Mouse (Mus musculus) neural tube, embryonic 15.5 days (tissue): ENCODE measurements around the gene Arhgef10l. TPM values are rescaled to one million over a fixed set of nuclear protein-coding genes. Genes with fewer than 3 reads are reported as not detected.
"Not testable (repeated sequence)": the region's sequence is repeated elsewhere in the genome, so short reads cannot be mapped to it uniquely, and the experiment has no call there.

Source experiments
- ATAC-seq: fragments of 200-750 bp; cut with Nextera tagmentation; 2 replicates; pipeline ENCODE4 v1.8.0; 2017; ENCODE audit warnings: mild to moderate bottlenecking, moderate TSS enrichment, moderate library complexity; ENCODE audit not compliant: low FRiP score
- H3K27ac ChIP-seq: fragments of 300-500 bp; sonication (generic); replicated peaks from 2 replicates; pipeline ENCODE4 v1.5.1; 2015; ENCODE audit warnings: mild to moderate bottlenecking, inconsistent platforms
- H3K27me3 ChIP-seq: fragments of 300-500 bp; sonication (generic); replicated peaks from 2 replicates; pipeline ENCODE4 v1.6.1; 2015; ENCODE audit warnings: inconsistent platforms
- H3K36me3 ChIP-seq: fragments of 300-500 bp; sonication (generic); 2 replicates; pipeline ENCODE4 v1.6.1; 2015; ENCODE audit warnings: inconsistent platforms
- H3K4me1 ChIP-seq: fragments of 300-500 bp; sonication (generic); 2 replicates; pipeline ENCODE4 v1.6.1; 2015; ENCODE audit warnings: inconsistent platforms
- H3K4me2 ChIP-seq: fragments of 300-500 bp; sonication (generic); 2 replicates; pipeline ENCODE4 v1.6.1; 2015; ENCODE audit warnings: inconsistent platforms, mild to moderate bottlenecking, moderate library complexity
- H3K4me3 ChIP-seq: fragments of 300-500 bp; sonication (generic); replicated peaks from 2 replicates; pipeline ENCODE4 v1.5.1; 2015; ENCODE audit warnings: mild to moderate bottlenecking, inconsistent platforms
- H3K9ac ChIP-seq: fragments of 300-500 bp; sonication (generic); replicated peaks from 2 replicates; pipeline ENCODE4 v1.6.1; 2015; ENCODE audit warnings: mild to moderate bottlenecking, inconsistent platforms
- H3K9me3 ChIP-seq: fragments of 300-500 bp; sonication (generic); replicated peaks from 2 replicates; pipeline ENCODE4 v1.6.1; 2016; ENCODE audit warnings: inconsistent platforms
- WGBS: fragments of 180-500 bp; shearing (Covaris S2); methylation state at CpG from one replicate; pipeline ENCODE4 v1.1.7; 2015; ENCODE audit warnings: mixed read lengths; 5-methylcytosine and 5-hydroxymethylcytosine counted together
- polyA plus RNA-seq: library from polyadenylated mRNA; unstranded; fragments of >200 nt; fragmentation: Nextera tagmentation; extraction: Ambion mirVana; gene quantifications from 2 replicates; pipeline ENCODE4 v1.2.1, GENCODE M21; 2015

Arhgef10l gene
- polyA plus RNA-seq, 1 experiment from 2014 or later = 23.6 TPM

GRCm38 (mm10) chr4:140579149-140579548 lies 86.7 kb downstream of the Arhgef10l start:
- 98% methylated on average over 13 of the region's 13 CpGs for WGBS
- Histone ChIP-seq H3K36me3 (peaks cover 77% of the 10 kb centered on the region), H3K27me3 (no peaks in the 10 kb centered on the region), H3K9me3 (no peaks in the 10 kb centered on the region), H3K27ac (no peak overlapping the region), H3K4me3 (no peak overlapping the region), H3K9ac (no peak overlapping the region), H3K4me1 (0 out of 2 replicates have a peak, but pooled peaks cover 10% of the 10 kb centered on the region), H3K4me2 (no peak overlapping the region)
- no peak for ATAC-seq

- Histone ChIP-seq H3K9ac (no peak overlapping the region), H3K27me3 (no peaks in the 10 kb centered on the region), H3K9me3 (no peaks in the 10 kb centered on the region), H3K4me2 (no peak overlapping the region), H3K4me1 (0 out of 2 replicates have a peak, but pooled peaks cover 4% of the 10 kb centered on the region), H3K27ac (no peak overlapping the region), H3K4me3 (no peak overlapping the region), H3K36me3 (peaks cover 88% of the 10 kb centered on the region)
- ATAC-seq = no peak
- 98% methylated on average over 16 of the region's 16 CpGs for WGBS
These were observed 89.2 kb downstream of the Arhgef10l start for GRCm38 (mm10) chr4:140576628-140577027.

GRCm38 (mm10) chr4:140574863-140575262 lies 90.9 kb downstream of the Arhgef10l start:
- WGBS = 94% methylated on average over 7 of the region's 7 CpGs
- peaks cover 92% of the 10 kb centered on the region for H3K36me3 ChIP-seq
- H3K9me3 ChIP-seq, H3K9ac ChIP-seq, H3K4me2 ChIP-seq, ATAC-seq, H3K4me1 ChIP-seq, H3K27ac ChIP-seq, H3K27me3 ChIP-seq, H3K4me3 ChIP-seq: not testable (repeated sequence)

GRCm38 (mm10) chr4:140572376-140572775 lies 93.4 kb downstream of the Arhgef10l start:
- H3K27me3 ChIP-seq = no peaks in the 10 kb centered on the region
- WGBS = 88% methylated on average over 17 of the region's 17 CpGs

GRCm38 (mm10) chr4:140569394-140569793 lies 96.4 kb downstream of the Arhgef10l start:
- Histone ChIP-seq H3K9ac (no peak overlapping the region), H3K4me1 (no peaks in the 10 kb centered on the region), H3K36me3 (peaks cover 90% of the 10 kb centered on the region), H3K4me2 (no peak overlapping the region), H3K9me3 (no peaks in the 10 kb centered on the region), H3K27me3 (no peaks in the 10 kb centered on the region), H3K27ac (no peak overlapping the region), H3K4me3 (no peak overlapping the region)
- 97% methylated on average over 2 of the region's 2 CpGs for WGBS
- ATAC-seq = no peak

More at GRCm38 (mm10) chr4:140572376-140572775, 93.4 kb downstream of the Arhgef10l start:
- H3K4me1 ChIP-seq = no peaks in the 10 kb centered on the region
- no peak for ATAC-seq
- no peak overlapping the region for H3K4me2 ChIP-seq
- H3K9ac ChIP-seq = no peak overlapping the region
- peaks cover 92% of the 10 kb centered on the region for H3K36me3 ChIP-seq
- no peaks in the 10 kb centered on the region for H3K9me3 ChIP-seq
- no peak overlapping the region for H3K4me3 ChIP-seq
- H3K27ac ChIP-seq = no peak overlapping the region

- 95% methylated on average over 11 of the region's 11 CpGs for WGBS
- no peak overlapping the region for H3K27ac ChIP-seq
- peaks cover 2% of the 10 kb centered on the region; the same call in 1 of the 2 replicates for H3K4me1 ChIP-seq
- no peaks in the 10 kb centered on the region for H3K9me3 ChIP-seq
- peaks cover 89% of the 10 kb centered on the region for H3K36me3 ChIP-seq
- no peak overlapping the region for H3K4me3 ChIP-seq
- no peak overlapping the region for H3K4me2 ChIP-seq
- H3K27me3 ChIP-seq = no peaks in the 10 kb centered on the region
- ATAC-seq = no peak
- no peak overlapping the region for H3K9ac ChIP-seq
These were observed 97.8 kb downstream of the Arhgef10l start for GRCm38 (mm10) chr4:140567911-140568480.

GRCm38 (mm10) chr4:140566785-140567184 lies 99.0 kb downstream of the Arhgef10l start:
- 90% methylated on average over 14 of the region's 14 CpGs for WGBS
- peaks cover 8% of the 10 kb centered on the region; the same call in 1 of the 2 replicates for H3K4me1 ChIP-seq
- no peaks in the 10 kb centered on the region for H3K9me3 ChIP-seq
- H3K9ac ChIP-seq = no peak overlapping the region
- H3K27me3 ChIP-seq = no peaks in the 10 kb centered on the region
- H3K4me3 ChIP-seq = no peak overlapping the region
- no peak overlapping the region for H3K4me2 ChIP-seq
- no peak overlapping the region for H3K27ac ChIP-seq
- H3K36me3 ChIP-seq = peaks cover 89% of the 10 kb centered on the region
- no peak for ATAC-seq

GRCm38 (mm10) chr4:140564459-140564858 lies 101.4 kb downstream of the Arhgef10l start:
- not testable (repeated sequence) for ATAC-seq, H3K27ac ChIP-seq, H3K4me3 ChIP-seq, H3K4me2 ChIP-seq, H3K9ac ChIP-seq, H3K4me1 ChIP-seq, H3K9me3 ChIP-seq, H3K27me3 ChIP-seq
- 94% methylated on average over 1 of the region's 1 CpGs for WGBS
- H3K36me3 ChIP-seq = peaks cover 84% of the 10 kb centered on the region

- peaks cover 76% of the 10 kb centered on the region for H3K36me3 ChIP-seq
- 68% methylated on average over 10 of the region's 10 CpGs for WGBS
- no peak overlapping the region for H3K4me2 ChIP-seq
- peaks cover 8% of the 10 kb centered on the region; the same call in 1 of the 2 replicates for H3K4me1 ChIP-seq
- H3K4me3 ChIP-seq = no peak overlapping the region
- peak; percentile 70 for ATAC-seq
- H3K27me3 ChIP-seq = no peaks in the 10 kb centered on the region
- no peaks in the 10 kb centered on the region for H3K9me3 ChIP-seq
- H3K27ac ChIP-seq = peak overlapping the region; percentile 74
- H3K9ac ChIP-seq = no peak overlapping the region
These were observed 103.2 kb downstream of the Arhgef10l start for GRCm38 (mm10) chr4:140562461-140563178.

GRCm38 (mm10) chr4:140561744-140562143 lies 104.1 kb downstream of the Arhgef10l start:
- ATAC-seq = no peak
- Histone ChIP-seq H3K36me3 (peaks cover 72% of the 10 kb centered on the region), H3K4me3 (no peak overlapping the region), H3K27me3 (no peaks in the 10 kb centered on the region), H3K4me2 (no peak overlapping the region), H3K4me1 (peaks cover 8% of the 10 kb centered on the region; the same call in 1 of the 2 replicates), H3K27ac (no peak overlapping the region), H3K9ac (no peak overlapping the region), H3K9me3 (no peaks in the 10 kb centered on the region)
- WGBS = 96% methylated on average over 3 of the region's 3 CpGs

- Histone ChIP-seq H3K9me3 (no peaks in the 10 kb centered on the region), H3K4me2 (no peak overlapping the region), H3K27me3 (no peaks in the 10 kb centered on the region), H3K9ac (no peak overlapping the region), H3K27ac (no peak overlapping the region), H3K4me3 (no peak overlapping the region), H3K4me1 (peaks cover 12% of the 10 kb centered on the region), H3K36me3 (peaks cover 55% of the 10 kb centered on the region)
- no peak for ATAC-seq
- WGBS = 82% methylated on average over 3 of the region's 4 CpGs
These were observed 106.0 kb downstream of the Arhgef10l start for GRCm38 (mm10) chr4:140559862-140560261.

- Histone ChIP-seq H3K27ac (no peak overlapping the region), H3K36me3 (peaks cover 50% of the 10 kb centered on the region), H3K9ac (no peak overlapping the region), H3K27me3 (no peaks in the 10 kb centered on the region), H3K4me3 (no peak overlapping the region), H3K4me1 (peaks cover 11% of the 10 kb centered on the region), H3K9me3 (no peaks in the 10 kb centered on the region), H3K4me2 (no peak overlapping the region)
- WGBS = 85% methylated on average over 5 of the region's 5 CpGs
- ATAC-seq = no peak
These were observed 107.6 kb downstream of the Arhgef10l start for GRCm38 (mm10) chr4:140558193-140558592.
